Mouse (Mus musculus) CD4-positive naive resting alpha-beta T cell, adult 57 days (primary cell): ENCODE data around the gene Ctdsp2. TPM values are rescaled to one million over a fixed set of nuclear protein-coding genes. Genes with fewer than 3 reads are reported as not detected.

ENCODE experiments used
- total RNA-seq: library from RNA; stranded (reverse); gene quantifications from one replicate; pipeline ENCODE4 v1.2.4, GENCODE M21; 2023

The Ctdsp2 gene
- total RNA-seq, result 101 TPM

DNA sequence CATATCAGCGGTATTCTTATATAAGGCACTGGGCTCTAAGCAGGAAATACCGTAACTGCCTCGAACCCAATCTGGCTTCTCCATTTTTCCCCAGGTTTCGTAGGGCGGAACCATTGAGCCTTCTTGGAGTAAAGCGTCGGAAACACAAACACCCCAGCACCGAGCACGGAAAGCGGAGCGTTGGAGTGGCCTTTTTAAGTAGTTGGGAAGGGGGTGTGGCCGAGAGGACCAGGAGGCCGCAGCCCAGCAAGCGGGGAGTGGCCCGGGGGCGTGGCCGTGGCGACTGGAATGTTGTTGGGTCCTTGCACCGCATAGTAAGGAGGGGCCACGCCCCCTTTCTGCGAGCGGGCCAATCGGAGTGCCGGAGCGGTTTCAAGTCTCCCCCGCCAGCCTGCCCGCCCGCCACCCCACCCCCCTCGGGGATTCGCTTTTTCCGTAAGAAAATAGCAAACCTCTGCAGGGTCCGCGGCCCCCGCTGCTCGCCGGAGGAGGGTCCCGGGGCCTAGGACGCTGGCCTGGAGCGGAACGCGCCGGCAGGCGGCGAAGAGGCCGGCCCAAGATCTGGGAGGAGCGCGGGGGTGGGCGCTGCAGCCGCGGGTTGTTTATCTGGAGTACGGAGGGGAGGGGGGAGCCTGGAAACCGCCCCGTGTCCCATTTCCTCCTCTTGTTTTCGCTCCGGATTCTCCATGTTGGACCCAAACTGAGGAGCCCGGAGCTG is at the start of gene Ctdsp2:
Gene Ctdsp2 (plus strand): TSS at position 441 of the 718 bp plus-strand sequence.

DNA sequence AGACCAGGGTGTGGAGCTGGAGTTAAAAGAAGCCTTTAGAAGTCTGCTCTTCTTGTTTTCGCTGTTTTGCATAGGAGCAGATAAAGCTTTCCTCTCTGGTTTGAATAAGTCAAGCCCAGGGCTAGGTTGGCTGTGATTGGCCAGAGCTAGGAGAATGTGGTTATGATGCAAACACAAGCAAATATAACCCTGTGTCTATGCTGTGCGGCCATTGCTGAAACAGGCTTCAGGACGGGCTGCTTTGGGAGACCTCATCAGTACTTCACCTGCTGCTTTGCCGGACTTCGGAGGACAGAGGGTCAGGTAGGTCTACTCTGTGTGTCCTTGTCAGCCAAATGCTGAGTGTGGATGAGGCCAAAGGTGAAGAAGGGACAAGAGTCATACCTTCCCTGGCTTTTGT is 22.0 kb downstream of the Ctdsp2 start, which contains the start of gene Avil:
Gene Avil (plus strand): TSS at position 181 of the 400 bp plus-strand sequence.

DNA sequence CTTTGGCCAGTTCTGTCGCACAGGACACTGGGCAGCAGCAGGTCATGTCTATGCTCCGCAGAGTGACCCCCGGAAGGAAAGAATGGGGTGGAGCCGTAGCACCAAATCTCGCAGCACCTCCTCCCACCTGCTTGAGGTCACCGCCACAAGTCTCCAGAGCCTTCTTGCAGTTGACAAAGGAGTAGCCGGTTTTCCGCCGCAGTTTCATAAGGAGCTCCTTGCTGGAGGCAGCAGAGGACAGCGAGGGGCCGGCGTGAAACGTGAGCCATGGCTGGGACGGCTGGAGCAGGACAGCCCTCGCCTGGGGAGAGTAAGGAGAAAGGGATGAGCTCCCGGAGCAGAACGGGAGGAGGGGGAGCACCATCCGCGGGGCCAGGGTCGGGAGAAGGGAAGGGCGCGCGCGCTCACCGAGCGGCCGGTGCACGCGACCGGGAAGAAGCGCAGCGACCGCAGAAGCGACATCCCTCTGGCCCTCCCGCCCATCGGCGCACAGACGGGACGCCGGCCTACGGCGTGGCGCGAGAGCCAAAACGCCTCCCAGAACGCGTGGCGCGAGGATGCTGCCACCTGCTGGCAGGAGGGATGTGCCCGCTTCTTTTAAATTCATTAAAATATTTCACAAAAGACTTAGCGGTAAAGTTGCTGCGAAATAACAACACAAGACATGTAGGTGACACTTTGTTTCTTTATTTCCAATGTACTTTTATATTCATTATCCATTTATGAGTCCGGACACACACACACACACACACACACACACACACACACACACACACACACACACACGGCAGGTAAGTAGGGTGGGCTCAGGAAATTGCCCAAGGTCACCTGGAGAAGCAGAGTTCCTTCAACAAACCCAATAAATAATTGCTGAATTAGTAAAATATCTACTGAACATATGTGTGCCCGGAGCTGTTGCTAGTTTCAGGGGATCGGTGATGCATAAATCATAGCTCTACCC is 52.1 kb downstream of the Ctdsp2 start, which contains the start of gene Tsfm:
Gene Tsfm (minus strand): TSS at position 505 of the 961 bp plus-strand sequence.

DNA sequence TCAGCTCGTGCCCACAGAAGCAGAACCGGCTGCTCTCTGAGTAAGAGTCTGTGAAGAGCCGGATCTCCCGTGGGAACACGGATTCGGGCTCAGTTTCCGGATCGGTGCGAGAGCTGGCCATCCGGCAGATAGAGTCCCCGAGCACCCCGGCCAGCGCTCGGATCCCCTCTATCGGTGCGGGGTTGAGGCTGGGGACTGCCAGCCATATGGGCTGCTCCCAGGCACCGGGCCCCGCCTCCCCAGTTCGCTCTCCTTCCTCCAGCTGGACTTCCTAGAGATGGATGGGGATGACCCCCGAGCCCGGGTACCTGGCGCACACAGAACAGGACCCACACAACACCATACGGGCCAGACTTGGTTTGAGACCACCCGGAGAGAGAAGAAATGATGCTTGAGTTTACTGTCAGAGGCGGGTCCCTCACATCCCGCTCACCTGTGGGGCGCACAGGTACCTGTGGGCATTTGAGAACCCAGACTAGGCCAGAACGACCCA is 62.8 kb downstream of the Ctdsp2 start, which contains the start of the genes Mettl1 and Eef1akmt3:
Gene Mettl1 (plus strand): TSS at position 141 of the 493 bp plus-strand sequence.
Gene Eef1akmt3 (minus strand): TSS at position 240 of the 493 bp plus-strand sequence.

DNA sequence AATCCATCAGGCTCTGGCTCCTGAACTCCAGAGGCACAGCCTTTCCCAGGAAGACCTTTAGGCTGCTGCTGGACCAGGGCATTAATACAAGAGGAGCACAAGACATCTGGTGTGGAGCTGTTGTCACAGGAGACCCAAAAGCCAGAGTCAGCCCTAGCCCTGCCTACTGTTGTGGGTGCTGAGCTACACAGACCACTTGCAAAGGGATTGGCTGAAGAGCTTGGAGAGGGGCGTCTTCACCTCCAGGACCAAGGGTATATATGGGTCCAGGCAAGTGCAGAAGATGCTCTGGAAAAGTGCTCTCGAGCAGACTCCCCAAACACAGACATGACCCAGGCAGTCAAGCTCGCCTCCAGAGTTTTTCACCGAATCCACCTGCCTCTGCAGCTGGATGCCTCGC is 69.4 kb downstream of the Ctdsp2 start, which contains the start of gene Cyp27b1:
Gene Cyp27b1 (plus strand): TSS at position 297 of the 400 bp plus-strand sequence.

Other genes starting within 250 kb of the Ctdsp2 start
- 6.3 TPM for gene Atp23, start 77.4 kb upstream of the Ctdsp2 start, total RNA-seq
- gene Avil, start 22.0 kb downstream of the Ctdsp2 start, total RNA-seq, result 1.7 TPM
- 23.1 TPM for gene Tsfm, start 52.1 kb downstream of the Ctdsp2 start, total RNA-seq
- gene Mettl1, start 62.7 kb downstream of the Ctdsp2 start, total RNA-seq, result 20.2 TPM
- gene Eef1akmt3, start 62.8 kb downstream of the Ctdsp2 start, total RNA-seq, result not detected
- gene Cyp27b1, start 69.5 kb downstream of the Ctdsp2 start, total RNA-seq, result not detected
- gene March9, start 81.5 kb downstream of the Ctdsp2 start, total RNA-seq, result 3.9 TPM
- 107 TPM for gene Cdk4, start 84.8 kb downstream of the Ctdsp2 start, total RNA-seq
- 7.9 TPM for gene Tspan31, start 91.5 kb downstream of the Ctdsp2 start, total RNA-seq
- 146 TPM for gene Agap2, start 96.6 kb downstream of the Ctdsp2 start, total RNA-seq
- 87.9 TPM for gene Os9, start 142.4 kb downstream of the Ctdsp2 start, total RNA-seq
- 652 TPM for gene B4galnt1, start 186.5 kb downstream of the Ctdsp2 start, total RNA-seq
- gene Slc26a10, start 201.9 kb downstream of the Ctdsp2 start, total RNA-seq, result 1.8 TPM
- gene Arhgef25, start 211.4 kb downstream of the Ctdsp2 start, total RNA-seq, result 2.2 TPM
- 65.3 TPM for gene Dtx3, start 217.0 kb downstream of the Ctdsp2 start, total RNA-seq
- 40.5 TPM for gene Pip4k2c, start 232.9 kb downstream of the Ctdsp2 start, total RNA-seq